Mouse (Mus musculus): ENCODE measurements around the gene Wtap. TPM values are rescaled to one million over a fixed set of nuclear protein-coding genes. Genes with fewer than 3 reads are reported as not detected.

Gene Wtap
- polyA plus RNA-seq, 1 experiment from 2014 or later = 42.4 TPM

DNA sequence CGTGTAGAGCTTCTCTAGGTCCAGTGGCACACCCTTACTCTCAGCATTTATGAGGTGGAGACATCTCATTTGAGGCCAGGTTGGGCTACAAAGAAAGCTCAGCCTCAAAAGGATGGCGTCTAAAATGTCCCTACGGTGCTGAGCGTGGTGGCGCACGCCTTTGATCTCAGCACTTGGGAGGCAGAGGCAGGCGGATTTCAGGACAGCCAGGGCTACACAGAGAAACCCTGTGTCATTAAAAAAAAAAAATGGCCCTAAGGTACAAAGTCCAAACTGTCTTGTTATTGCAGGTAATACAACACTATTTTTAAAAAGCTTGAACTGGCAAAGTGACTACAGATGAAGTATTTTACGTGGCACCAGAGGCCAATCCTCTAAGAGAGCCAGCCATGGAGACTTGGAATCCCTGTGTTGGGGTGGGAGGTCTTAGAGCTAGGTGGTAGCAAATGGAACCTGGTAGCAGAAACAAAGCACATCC, 68.2 kb downstream of the Wtap start:
- peaks cover 45% of the 10 kb centered on the region for H3K36me3 ChIP-seq (ENCODE audit: control insufficient read depth, insufficient read depth)
- peak overlapping the region; percentile 53 for H3K27ac ChIP-seq (ENCODE audit: low read length)
- H3K4me2 ChIP-seq (ENCODE audit: low read depth, low read length) = no peak overlapping the region
- H3K9ac ChIP-seq (ENCODE audit: low read depth, low read length) = no peak overlapping the region
- no peak for ATAC-seq (ENCODE audit: low read depth)
- WGBS (ENCODE audit: insufficient replicate concordance) = 82% methylated on average over 8 of the region's 8 CpGs
- no peak overlapping the region for H3K4me3 ChIP-seq (ENCODE audit: low read depth, low read length)
- no peaks in the 10 kb centered on the region; the same call in none of the 2 replicates for H3K4me1 ChIP-seq (ENCODE audit: control insufficient read depth, low read depth, low read length)
- no peaks in the 10 kb centered on the region for H3K9me3 ChIP-seq (replicated peaks; ENCODE audit: control insufficient read depth, low read length)
- H3K27me3 ChIP-seq (ENCODE audit: control insufficient read depth, insufficient read depth, low read depth, low read length) = no peaks in the 10 kb centered on the region

DNA sequence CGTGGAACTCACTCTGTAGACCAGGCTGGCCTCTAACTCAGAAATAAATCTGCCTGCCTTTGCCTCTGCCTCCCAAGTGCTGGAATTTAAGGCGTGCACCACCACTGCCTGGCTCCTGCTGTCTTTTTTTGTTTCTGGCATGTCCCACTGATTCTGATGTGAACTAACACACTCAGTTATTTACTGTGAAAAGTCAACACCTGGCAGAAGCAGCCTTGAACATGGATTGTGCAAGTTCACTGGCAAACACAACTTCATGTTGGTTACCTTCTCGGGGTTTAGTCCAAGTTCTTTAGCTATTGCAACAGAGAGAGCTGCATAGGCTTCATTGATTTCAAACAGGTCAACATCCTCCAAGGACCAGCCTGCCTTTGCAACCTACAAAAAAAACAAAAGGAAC, 69.0 kb downstream of the Wtap start:
- no peak overlapping the region for H3K4me2 ChIP-seq (ENCODE audit: low read depth, low read length)
- H3K36me3 ChIP-seq (ENCODE audit: control insufficient read depth, insufficient read depth) = peaks cover 52% of the 10 kb centered on the region
- no peaks in the 10 kb centered on the region; the same call in 1 of the 2 replicates for H3K4me1 ChIP-seq (ENCODE audit: control insufficient read depth, low read depth, low read length)
- peak; percentile 85 for ATAC-seq (ENCODE audit: low read depth)
- peak overlapping the region; percentile 41; the same call in 1 of the 2 replicates for H3K27ac ChIP-seq (ENCODE audit: low read length)
- H3K9ac ChIP-seq (ENCODE audit: low read depth, low read length) = no peak overlapping the region
- H3K4me3 ChIP-seq (ENCODE audit: low read depth, low read length) = no peak overlapping the region
- WGBS (ENCODE audit: insufficient replicate concordance) = 66% methylated on average over 3 of the region's 3 CpGs
- H3K9me3 ChIP-seq (replicated peaks; ENCODE audit: control insufficient read depth, low read length) = no peaks in the 10 kb centered on the region
- no peaks in the 10 kb centered on the region for H3K27me3 ChIP-seq (ENCODE audit: control insufficient read depth, insufficient read depth, low read depth, low read length)

DNA sequence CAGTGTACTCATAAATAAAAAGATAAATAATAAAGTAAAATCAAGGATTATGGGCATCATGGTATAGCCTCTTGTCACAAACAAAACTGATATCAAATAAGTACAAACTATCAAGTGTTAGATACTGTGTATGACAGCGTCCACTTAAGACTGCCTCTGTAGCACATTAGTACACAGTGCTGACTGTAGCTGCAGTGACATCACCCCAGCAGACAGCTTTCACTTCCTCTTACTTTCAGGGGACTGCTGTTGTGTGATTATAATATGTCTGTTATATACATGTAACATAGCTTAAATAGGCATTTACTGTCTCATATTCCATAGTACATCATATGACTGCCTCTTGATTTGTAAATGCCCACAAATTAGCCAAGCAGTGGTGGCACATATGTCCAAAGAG, 72.9 kb downstream of the Wtap start:
- ATAC-seq (ENCODE audit: low read depth) = no peak
- H3K27me3 ChIP-seq (ENCODE audit: control insufficient read depth, insufficient read depth, low read depth, low read length) = no peaks in the 10 kb centered on the region
- H3K9ac ChIP-seq (ENCODE audit: low read depth, low read length) = no peak overlapping the region
- no peak overlapping the region for H3K4me3 ChIP-seq (ENCODE audit: low read depth, low read length)
- peaks cover 62% of the 10 kb centered on the region for H3K36me3 ChIP-seq (ENCODE audit: control insufficient read depth, insufficient read depth)
- WGBS (ENCODE audit: insufficient replicate concordance) = 81% methylated on average over 1 of the region's 1 CpGs
- H3K9me3 ChIP-seq (replicated peaks; ENCODE audit: control insufficient read depth, low read length) = no peaks in the 10 kb centered on the region
- no peak overlapping the region for H3K4me2 ChIP-seq (ENCODE audit: low read depth, low read length)
- H3K4me1 ChIP-seq (ENCODE audit: control insufficient read depth, low read depth, low read length) = peaks cover 5% of the 10 kb centered on the region
- no peak overlapping the region for H3K27ac ChIP-seq (ENCODE audit: low read length)

Other genes with a start within 250 kb of the Wtap start
- gene Igf2r, start 224.5 kb downstream of the Wtap start, polyA plus RNA-seq (2015; fragmentation: Nextera tagmentation; extraction: Ambion mirVana) = 15.3 and 17.7 TPM in 2 replicates
- 0.19 and 0.22 TPM in 2 replicates for gene Mas1, start 126.0 kb downstream of the Wtap start, polyA plus RNA-seq (2015; fragmentation: Nextera tagmentation; extraction: Ambion mirVana)
- not detected in 2 replicates for gene Mrgprh, start 118.1 kb downstream of the Wtap start, polyA plus RNA-seq (2015; fragmentation: Nextera tagmentation; extraction: Ambion mirVana)
- 0.21 and 0.35 TPM in 2 replicates for gene Pnldc1, start 83.9 kb downstream of the Wtap start, polyA plus RNA-seq (2015; fragmentation: Nextera tagmentation; extraction: Ambion mirVana)
- 172 and 197 TPM in 2 replicates for gene Tcp1, start 78.5 kb downstream of the Wtap start, polyA plus RNA-seq (2015; fragmentation: Nextera tagmentation; extraction: Ambion mirVana)
- 81.8 and 92.8 TPM in 2 replicates for gene Mrpl18, start 77.8 kb downstream of the Wtap start, polyA plus RNA-seq (2015; fragmentation: Nextera tagmentation; extraction: Ambion mirVana)
- 15.1 and 16.5 TPM in 2 replicates for gene Acat3, start 53.6 kb downstream of the Wtap start, polyA plus RNA-seq (2015; fragmentation: Nextera tagmentation; extraction: Ambion mirVana)
- 97.5 and 101 TPM in 2 replicates for gene Acat2, start 33.4 kb downstream of the Wtap start, polyA plus RNA-seq (2015; fragmentation: Nextera tagmentation; extraction: Ambion mirVana)
- 108 and 116 TPM in 2 replicates for gene Sod2, start 12.7 kb upstream of the Wtap start, polyA plus RNA-seq (2015; fragmentation: Nextera tagmentation; extraction: Ambion mirVana)
- gene Gpr31b, start 58.1 kb upstream of the Wtap start, polyA plus RNA-seq (2015; fragmentation: Nextera tagmentation; extraction: Ambion mirVana) = not detected in 2 replicates
- not detected in 2 replicates for gene Tcp10b, start 66.9 kb upstream of the Wtap start, polyA plus RNA-seq (2015; fragmentation: Nextera tagmentation; extraction: Ambion mirVana)
- gene Unc93a, start 137.6 kb upstream of the Wtap start, polyA plus RNA-seq (2015; fragmentation: Nextera tagmentation; extraction: Ambion mirVana) = not detected in 2 replicates
- not detected in 2 replicates for gene Smok2a, start 227.0 kb upstream of the Wtap start, polyA plus RNA-seq (2015; fragmentation: Nextera tagmentation; extraction: Ambion mirVana)
- gene Smok2b, start 236.1 kb upstream of the Wtap start, polyA plus RNA-seq (2015; fragmentation: Nextera tagmentation; extraction: Ambion mirVana) = not detected in 2 replicates